In the genomic region with DNA sequence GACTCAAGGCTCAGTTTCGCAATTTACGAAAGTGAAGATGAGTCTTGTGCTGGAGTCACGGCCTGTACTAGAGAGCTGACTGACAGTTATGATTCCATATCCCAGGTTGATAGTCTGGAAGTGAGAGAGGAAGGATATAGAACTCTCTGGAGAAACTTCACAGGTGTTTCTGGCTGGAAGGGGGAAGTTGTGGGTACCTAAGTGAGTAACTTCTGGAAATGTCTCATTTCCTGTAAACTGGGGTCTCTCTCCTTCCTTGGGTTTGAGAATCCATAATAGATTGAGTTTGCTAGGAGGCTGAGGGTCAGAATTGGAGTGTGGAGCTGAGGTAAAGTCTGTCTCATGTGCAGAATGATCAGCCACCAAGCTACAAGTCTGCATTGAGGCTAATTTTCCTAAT, we compare ENCODE assay signal across 21 mouse cellular contexts. TPM values are rescaled to one million over a fixed set of nuclear protein-coding genes. Genes with fewer than 3 reads are reported as not detected.
"Had no signal": no experiment of that assay in that cellular context is flagged by ENCODE, and none has a peak within 500 bp of the region (broad histone marks: within the 10 kb centered on the region; RNA-seq: fewer than 3 reads in every experiment).

No protein-coding gene starts in this region.

- H3K9me3 ChIP-seq: limb, embryonic 12.5 days; lung, embryonic 15.5 days; midbrain, embryonic 12.5 days had no signal

- ATAC-seq: midbrain, embryonic 16.5 days had no signal

- H3K27me3 ChIP-seq: lung, embryonic 15.5 days had no signal

- H3K4me2 ChIP-seq: limb, embryonic 12.5 days; lung, embryonic 15.5 days; midbrain, embryonic 12.5 days had no signal

- H3K4me3 ChIP-seq: limb, embryonic 12.5 days; lung, embryonic 15.5 days; midbrain, embryonic 12.5 days had no signal

- DNase-seq: kidney, adult 11 months; kidney, adult 9 months; kidney, postnatal 36 days; layer of hippocampus, adult 9-11 months; layer of hippocampus, postnatal 36 days; lung, postnatal 14 days; right cerebral cortex, adult 18-20 months; right cerebral cortex, postnatal 25 days; thymus, postnatal 4 days had no signal

- H3K36me3 ChIP-seq: midbrain, embryonic 12.5 days had no signal

- H3K9ac ChIP-seq: limb, embryonic 12.5 days; lung, embryonic 15.5 days; midbrain, embryonic 12.5 days had no signal

- H3K27ac ChIP-seq: kidney, postnatal 0 days; limb, embryonic 12.5 days; lung, embryonic 15.5 days; macrophage; midbrain, embryonic 12.5 days had no signal

RNA-seq across cellular contexts. Expression of a gene that starts 38.0 kb away (rescaled TPM):
- total RNA-seq: layer of hippocampus, postnatal 36 days; left cerebral cortex, postnatal 36 days; liver, adult 2 months; megakaryocyte-erythroid progenitor cell, adult 5-6 weeks had no signal
- polyA plus RNA-seq: kidney, postnatal 0 days; limb, embryonic 12.5 days; liver, adult 2 months; lung, embryonic 15.5 days; macrophage; midbrain, embryonic 12.5 days; neural tube, embryonic 14.5 days; small intestine, adult 2 months; stomach, postnatal 0 days had no signal
